Comparison of ENCODE assay signal across 8 mouse cellular contexts in genomic region chr12:86884197-86885058, GRCm38 (mm10). TPM values are rescaled to one million over a fixed set of nuclear protein-coding genes. Genes with fewer than 3 reads are reported as not detected.
A peak's percentile ranks its signal among the peaks of the same experiment; 100 is the strongest.
DNase-seq lines count a peak whose midpoint lies in the region; ATAC-seq and TF ChIP-seq lines count a peak whose summit lies in the region.

Gene Irf2bpl, minus strand, starts transcription at chr12:86884798.

- H3K4me1 ChIP-seq in ES-E14 (ENCODE audit: control insufficient read depth in 2 of 2, insufficient read depth in 2 of 2, low read length in 2 of 2, poor library complexity in 1 of 2) = peaks cover 10 to 13% of the 10 kb centered on the region in 2 experiments
- peaks cover 53% of the 10 kb centered on the region for H3K4me1 ChIP-seq in forebrain, embryonic 16.5 days (replicated peaks; ENCODE audit: control insufficient read depth, insufficient read depth, low read length)
- peaks cover 19% of the 10 kb centered on the region for H3K4me1 ChIP-seq in lung, adult 2 months (ENCODE audit: control insufficient read depth, insufficient read depth, low read length)
- peaks cover 20% of the 10 kb centered on the region for H3K4me1 ChIP-seq in olfactory bulb, adult 2 months (ENCODE audit: control insufficient read depth, insufficient read depth, low read length)

- no peaks in the 10 kb centered on the region for H3K9me3 ChIP-seq in ES-E14 (ENCODE audit: control insufficient read depth, insufficient read depth, low read depth, low read length)
- H3K9me3 ChIP-seq in forebrain, embryonic 16.5 days (ENCODE audit: control insufficient read depth, low read length) = no peaks in the 10 kb centered on the region

- WGBS in forebrain, embryonic 16.5 days = 0% methylated on average over 72 of the region's 82 CpGs
- whole genome bisulfite sequencing in lung, adult 2 months = under 1% methylated on average over 79 of the region's 82 CpGs
- under 1% methylated on average over 81 of the region's 82 CpGs for whole genome bisulfite sequencing in olfactory bulb, adult 2 months

- H3K4me2 ChIP-seq in forebrain, embryonic 16.5 days (ENCODE audit: low read length) = peak within 1 kb of the TSS; percentile 93

- H3K36me3 ChIP-seq in ES-E14 (ENCODE audit: control insufficient read depth, insufficient read depth, low read length, poor library complexity, severe bottlenecking) = peaks cover 22% of the 10 kb centered on the region
- H3K36me3 ChIP-seq in forebrain, embryonic 16.5 days (ENCODE audit: control insufficient read depth, insufficient read depth) = no peaks in the 10 kb centered on the region

- no peaks in the 10 kb centered on the region for H3K27me3 ChIP-seq in forebrain, embryonic 16.5 days (replicated peaks; ENCODE audit: control insufficient read depth, insufficient read depth, low read length)

- peak within 1 kb of the TSS; percentile 87 to 89 for H3K4me3 ChIP-seq in ES-E14 (ENCODE audit: insufficient read depth in 1 of 2, low read depth in 1 of 2, low read length in 2 of 2, poor library complexity in 1 of 2, severe bottlenecking in 1 of 2)
- peak within 1 kb of the TSS; percentile 99 for H3K4me3 ChIP-seq in forebrain, embryonic 16.5 days (replicated peaks; ENCODE audit: low read length)
- H3K4me3 ChIP-seq in lung, adult 2 months (replicated peaks; ENCODE audit: extremely low read depth, low read depth, low read length) = peak within 1 kb of the TSS; percentile 69
- H3K4me3 ChIP-seq in olfactory bulb, adult 2 months (ENCODE audit: insufficient read depth, low read depth, low read length) = peak within 1 kb of the TSS; percentile 96

- peak within 1 kb of the TSS; percentile 94 for H3K9ac ChIP-seq in ES-E14 (ENCODE audit: insufficient read depth, low read depth, low read length, poor library complexity, severe bottlenecking)
- H3K9ac ChIP-seq in forebrain, embryonic 16.5 days (replicated peaks; ENCODE audit: low read depth, low read length) = peak within 1 kb of the TSS; percentile 100

- peak; percentile 98 for TF ChIP-seq POLR2A in lung, adult 2 months (IDR thresholded peaks at IDR 0.05; ENCODE audit: borderline replicate concordance, extremely low read depth, low read depth, low read length)
- peak; percentile 99 for TF ChIP-seq POLR2A in olfactory bulb, adult 2 months (IDR thresholded peaks at IDR 0.05; ENCODE audit: insufficient read depth, low read depth, low read length)

- TF ChIP-seq CTCF in lung, adult 2 months (IDR thresholded peaks at IDR 0.05; ENCODE audit: insufficient read depth, low read length) = no peak
- no peak for TF ChIP-seq CTCF in olfactory bulb, adult 2 months (IDR thresholded peaks at IDR 0.05; ENCODE audit: insufficient read depth, low read depth, low read length)

- peak within 1 kb of the TSS; percentile 96 for H3K27ac ChIP-seq in ES-E14 (ENCODE audit: insufficient read depth, low read depth, low read length, poor library complexity, severe bottlenecking)
- peak within 1 kb of the TSS; percentile 100 for H3K27ac ChIP-seq in forebrain, embryonic 16.5 days (ENCODE audit: low read length)
- H3K27ac ChIP-seq in olfactory bulb, adult 2 months (ENCODE audit: insufficient read depth, low read depth, low read length) = peak within 1 kb of the TSS; percentile 100

- peak; percentile 99 for DNase-seq in ES-E14 (ENCODE audit: low read depth, low spot score)
- DNase-seq in cerebellum, adult 11 months = peak; percentile 98
- DNase-seq in heart, postnatal 25 days (ENCODE audit: low spot score) = peak; percentile 98
- DNase-seq in layer of hippocampus, adult 18-20 months (ENCODE audit: low spot score in 2 of 2) = peak; percentile 95 to 99
- peak; percentile 98 for DNase-seq in lung, adult 2 months
- peak; percentile 98 for DNase-seq in thymus, adult 18-20 months

- peak; percentile 86 for ATAC-seq in forebrain, embryonic 16.5 days

- intact Hi-C loops in heart, postnatal 25 days (cut with DNase I) = loop anchor here (2.0 to 5.0 kb wide), 2 partner anchors 48 to 54 kb away; no protein-coding TSS in a partner anchor

- in situ Hi-C loops in ES-E14 (cut with MboI; ENCODE audit: low sequenced_read_pairs in 2 of 2, unreplicated experiment in 2 of 2) = no loop called here

TF ChIP-seq in ES-E14, 5 proteins besides CTCF, POLR2A, EP300 and RAD21:
- TF ChIP-seq HCFC1 (IDR thresholded peaks at IDR 0.05; ENCODE audit: borderline replicate concordance, insufficient read depth, low read length) (0 out of 2 replicates have a peak, but pooled peaks have one; percentile 25), MAFK (IDR thresholded peaks at IDR 0.05; ENCODE audit: insufficient read depth, low read depth, low read length) (no peak), CHD2 (IDR thresholded peaks at IDR 0.05; ENCODE audit: low read depth, low read length) (peak; percentile 67), ZC3H11A (IDR thresholded peaks at IDR 0.05; ENCODE audit: borderline replicate concordance, low read depth, low read length) (no peak), ZNF384 (IDR thresholded peaks at IDR 0.05; ENCODE audit: low read depth, low read length) (no peak)
TF ChIP-seq in ES-E14: peak in this region for 2.

RNA-seq across cellular contexts. Expression of gene Irf2bpl, which starts in this region (rescaled TPM):
- total RNA-seq in ES-E14 (2012; rRNA removed) = 39.5 and 43.2 TPM in 2 replicates
- polyA plus RNA-seq in forebrain, embryonic 16.5 days (2015; fragmentation: Nextera tagmentation; extraction: Ambion mirVana) = 67.0 and 74.0 TPM in 2 replicates
- 10 to 100 TPM; 33.3 to 36.9 TPM for total RNA-seq in heart, postnatal 25 days (2021)
- 10 to 100 TPM; 76.4 to 76.9 TPM for total RNA-seq in layer of hippocampus, adult 18-20 months (2021)
- polyA plus RNA-seq in lung, adult 2 months (2012; rRNA removed) = 50.0 and 79.4 TPM in 2 replicates
- polyA plus RNA-seq in olfactory bulb, adult 2 months (2012; ENCODE audit: insufficient read depth, insufficient read length, low replicate concordance, missing spikeins) = not detected in 2 replicates

Comparison
In these comparisons a context has a peak if more than half of its experiments do, and no peak if none do; other contexts are left out.
1. Peak in every context shown above with its lines: DNase-seq, ATAC-seq, H3K4me3 ChIP-seq and H3K27ac ChIP-seq.
2. RNA of gene Irf2bpl (polyA plus RNA-seq): 67.0 to 74.0 TPM in forebrain, embryonic 16.5 days and 50.0 to 79.4 TPM in lung, adult 2 months; not detected in olfactory bulb, adult 2 months; every median in the first group is over 10 times any median in the second.